Mouse (Mus musculus) neural tube, embryonic 11.5 days (tissue): ENCODE results near the gene Best3. TPM values are rescaled to one million over a fixed set of nuclear protein-coding genes. Genes with fewer than 3 reads are reported as not detected.
A peak's percentile ranks its signal among the peaks of the same experiment; 100 is the strongest.
"Not testable (repeated sequence)": the region's sequence is repeated elsewhere in the genome, so short reads cannot be mapped to it uniquely, and the experiment has no call there.

ENCODE experiments used
- ATAC-seq: fragments of 200-750 bp; cut with Nextera tagmentation; 2 replicates; pipeline ENCODE4 v1.8.0; 2017; ENCODE audit warnings: moderate number of reproducible peaks, mild to moderate bottlenecking, moderate TSS enrichment, moderate library complexity; ENCODE audit not compliant: insufficient read depth, low FRiP score, low TSS enrichment
- DNase-seq: peaks from one replicate; pipeline ENCODE4 v3.0.0-alpha.2; 2015; ENCODE audit warnings: low spot score
- H3K27ac ChIP-seq: fragments of 300-500 bp; sonication (generic); 2 replicates; pipeline ENCODE4 v1.5.1; 2014; ENCODE audit warnings: low read depth, mild to moderate bottlenecking, low read length
- H3K27me3 ChIP-seq: fragments of 300-500 bp; sonication (generic); 2 replicates; pipeline ENCODE4 v1.6.1; 2014; ENCODE audit warnings: mild to moderate bottlenecking, low read length, mixed read lengths; ENCODE audit not compliant: control insufficient read depth, insufficient read depth
- H3K36me3 ChIP-seq: fragments of 300-500 bp; sonication (generic); 2 replicates; pipeline ENCODE4 v1.6.1; 2014; ENCODE audit warnings: mild to moderate bottlenecking, low read length, moderate library complexity, mixed read lengths; ENCODE audit not compliant: control insufficient read depth, insufficient read depth
- H3K4me1 ChIP-seq: fragments of 300-500 bp; sonication (generic); 2 replicates; pipeline ENCODE4 v1.6.1; 2014; ENCODE audit warnings: low read length, mixed read lengths; ENCODE audit not compliant: control insufficient read depth, insufficient read depth
- H3K4me2 ChIP-seq: fragments of 300-500 bp; sonication (generic); 2 replicates; pipeline ENCODE4 v1.6.1; 2014; ENCODE audit warnings: low read depth, mild to moderate bottlenecking, moderate library complexity
- H3K4me3 ChIP-seq: fragments of 300-500 bp; sonication (generic); 2 replicates; pipeline ENCODE4 v1.5.1; 2014; ENCODE audit warnings: low read depth, low read length
- H3K9ac ChIP-seq: fragments of 300-500 bp; sonication (generic); 2 replicates; pipeline ENCODE4 v1.6.1; 2014; ENCODE audit warnings: mild to moderate bottlenecking, low read length
- H3K9me3 ChIP-seq: fragments of 300-500 bp; sonication (generic); 2 replicates; pipeline ENCODE4 v1.6.1; 2016; ENCODE audit warnings: low read length; ENCODE audit not compliant: control insufficient read depth
- WGBS: fragments of 180-500 bp; shearing (Covaris S2); extraction: QIAGEN DNeasy Blood & Tissue Kit; methylation state at CpG from one replicate; pipeline ENCODE4 v1.1.7; 2014; 5-methylcytosine and 5-hydroxymethylcytosine counted together
- polyA plus RNA-seq: library from polyadenylated mRNA; unstranded; fragments of >200 nt; fragmentation: Nextera tagmentation; extraction: Ambion mirVana; gene quantifications from 2 replicates; pipeline ENCODE4 v1.2.1, GENCODE M21; 2014

Gene Best3
- polyA plus RNA-seq, 1 experiment from 2014 or later: 0.50 TPM

DNA sequence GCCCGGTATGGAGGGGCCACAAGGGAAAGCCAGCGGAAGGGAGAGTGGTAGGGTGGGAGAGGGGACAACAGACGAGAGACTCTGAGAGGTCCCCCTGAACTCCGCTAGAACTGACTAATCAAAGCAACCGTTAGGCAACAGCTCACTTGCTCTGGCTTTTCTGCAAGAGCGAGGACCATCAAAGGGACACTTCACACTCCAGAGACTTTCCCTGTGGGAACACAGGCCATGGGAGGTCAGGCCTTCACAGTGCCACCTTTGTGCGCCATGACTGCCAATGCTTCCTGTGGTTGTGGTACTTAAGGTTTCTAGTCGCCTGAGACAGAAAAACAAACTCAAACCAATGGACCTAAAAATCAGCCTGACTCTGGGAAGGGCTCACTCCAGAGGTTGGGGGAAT, 24.9 kb downstream of the Best3 start:
- Histone ChIP-seq H3K27me3 (no peaks in the 10 kb centered on the region), H3K4me2 (no peak overlapping the region), H3K27ac (no peak overlapping the region), H3K9me3 (no peaks in the 10 kb centered on the region), H3K9ac (no peak overlapping the region), H3K4me1 (no peaks in the 10 kb centered on the region), H3K4me3 (no peak overlapping the region), H3K36me3 (no peaks in the 10 kb centered on the region)
- 59% methylated on average over 8 of the region's 8 CpGs for WGBS
- DNase-seq (peak; percentile 9), ATAC-seq (no peak)

DNA sequence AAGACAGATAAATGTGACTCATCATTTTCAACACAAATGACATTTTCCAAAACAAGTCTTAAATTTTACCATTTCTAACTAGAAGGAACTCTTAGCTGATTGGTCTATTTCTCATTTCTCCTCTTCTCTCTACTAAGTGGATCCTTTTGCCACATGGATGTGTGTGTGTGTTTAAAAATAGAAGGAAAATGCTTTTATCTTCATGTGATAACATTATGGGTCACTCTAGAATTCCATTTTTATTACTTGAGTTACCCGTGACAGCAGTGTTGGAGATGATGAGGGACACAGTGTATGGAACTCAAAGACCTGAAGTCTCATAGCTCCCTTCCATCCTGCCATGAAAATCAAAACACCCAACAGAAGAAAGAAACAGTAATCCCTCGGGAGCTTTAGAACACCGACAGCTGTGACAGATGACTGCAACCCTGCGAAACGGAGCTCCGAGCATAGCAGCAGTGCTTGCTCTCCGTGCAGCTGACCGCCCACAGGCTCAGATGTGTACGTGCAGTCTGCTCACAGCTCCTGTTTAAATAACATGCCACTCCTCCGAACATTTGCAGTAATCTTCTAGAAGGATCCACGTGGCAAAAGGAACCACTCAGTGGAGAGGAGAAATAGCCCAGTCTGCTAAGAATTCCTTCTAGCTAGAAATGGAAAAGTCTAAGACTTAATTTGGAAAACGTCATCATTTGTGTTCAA, 27.7 kb downstream of the Best3 start:
- H3K9me3 ChIP-seq: no peaks in the 10 kb centered on the region
- no peak overlapping the region for H3K4me2 ChIP-seq
- H3K4me1 ChIP-seq: no peaks in the 10 kb centered on the region
- H3K9ac ChIP-seq: no peak overlapping the region
- no peak overlapping the region for H3K4me3 ChIP-seq
- peak; percentile 83 for ATAC-seq
- no peaks in the 10 kb centered on the region for H3K36me3 ChIP-seq
- no peaks in the 10 kb centered on the region for H3K27me3 ChIP-seq
- H3K27ac ChIP-seq: no peak overlapping the region
- 28% methylated on average over 12 of the region's 12 CpGs for WGBS
- DNase-seq: peak; percentile 72

DNA sequence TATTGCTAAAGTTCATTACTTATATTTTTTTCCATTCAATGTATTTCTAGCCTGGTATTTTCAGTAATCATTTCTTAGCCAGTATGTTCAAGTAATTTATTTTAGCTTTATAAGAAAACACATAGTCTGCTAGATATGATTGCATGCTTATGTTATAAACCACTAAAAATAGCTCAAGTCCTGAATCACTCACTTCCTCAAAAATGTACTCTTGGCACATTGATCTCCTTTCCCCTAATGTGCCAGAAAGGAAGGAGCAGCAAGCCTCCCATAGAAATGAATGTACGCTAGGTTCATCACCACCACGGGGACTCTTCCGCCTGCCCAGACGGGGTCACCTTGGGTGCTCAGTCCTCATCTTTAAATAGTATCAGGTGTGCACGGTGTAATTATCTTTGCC, 28.5 kb downstream of the Best3 start:
- Histone ChIP-seq H3K27me3 (no peaks in the 10 kb centered on the region), H3K9me3 (no peaks in the 10 kb centered on the region), H3K4me1 (no peaks in the 10 kb centered on the region), H3K9ac (no peak overlapping the region), H3K27ac (no peak overlapping the region), H3K36me3 (no peaks in the 10 kb centered on the region), H3K4me2 (no peak overlapping the region), H3K4me3 (no peak overlapping the region)
- DNase-seq: no peak
- 89% methylated on average over 5 of the region's 5 CpGs for WGBS
- no peak for ATAC-seq

- DNase-seq: peak; percentile 9
- Histone ChIP-seq H3K9ac (no peak overlapping the region), H3K36me3 (no peaks in the 10 kb centered on the region), H3K4me2 (no peak overlapping the region), H3K4me3 (no peak overlapping the region), H3K27me3 (no peaks in the 10 kb centered on the region), H3K9me3 (no peaks in the 10 kb centered on the region), H3K4me1 (0 out of 2 replicates have a peak, but pooled peaks cover 9% of the 10 kb centered on the region), H3K27ac (no peak overlapping the region)
- 52% methylated on average over 7 of the region's 7 CpGs for WGBS
- no peak for ATAC-seq
These were observed 32.2 kb downstream of the Best3 start for GRCm38 (mm10) chr10:117018281-117018840.

- ATAC-seq: peak; percentile 35; the same call in 1 of the 2 replicates
- Histone ChIP-seq H3K9me3 (no peaks in the 10 kb centered on the region), H3K9ac (no peak overlapping the region), H3K4me2 (peak overlapping the region; percentile 19; the same call in 1 of the 2 replicates), H3K4me3 (no peak overlapping the region), H3K36me3 (no peaks in the 10 kb centered on the region), H3K4me1 (0 out of 2 replicates have a peak, but pooled peaks cover 9% of the 10 kb centered on the region), H3K27ac (no peak overlapping the region), H3K27me3 (no peaks in the 10 kb centered on the region)
- WGBS: 22% methylated on average over 21 of the region's 21 CpGs
- peak; percentile 58 for DNase-seq
These were observed 35.1 kb downstream of the Best3 start for GRCm38 (mm10) chr10:117021020-117021754.

GRCm38 (mm10) chr10:117023693-117024092, 37.6 kb downstream of the Best3 start:
- Histone ChIP-seq H3K9ac (no peak overlapping the region), H3K9me3 (no peaks in the 10 kb centered on the region), H3K4me2 (0 out of 2 replicates have a peak overlapping the region, but pooled peaks have one; percentile 12), H3K4me1 (0 out of 2 replicates have a peak, but pooled peaks cover 9% of the 10 kb centered on the region), H3K36me3 (no peaks in the 10 kb centered on the region), H3K27ac (no peak overlapping the region), H3K27me3 (no peaks in the 10 kb centered on the region), H3K4me3 (no peak overlapping the region)
- DNase-seq (peak; percentile 8), ATAC-seq (no peak)
- WGBS: 71% methylated on average over 16 of the region's 16 CpGs

GRCm38 (mm10) chr10:117025776-117026175, 39.7 kb downstream of the Best3 start:
- ATAC-seq, H3K27ac ChIP-seq, H3K9me3 ChIP-seq, DNase-seq, H3K27me3 ChIP-seq, H3K4me3 ChIP-seq, H3K36me3 ChIP-seq, H3K4me2 ChIP-seq, H3K4me1 ChIP-seq, H3K9ac ChIP-seq: not testable (repeated sequence)

DNA sequence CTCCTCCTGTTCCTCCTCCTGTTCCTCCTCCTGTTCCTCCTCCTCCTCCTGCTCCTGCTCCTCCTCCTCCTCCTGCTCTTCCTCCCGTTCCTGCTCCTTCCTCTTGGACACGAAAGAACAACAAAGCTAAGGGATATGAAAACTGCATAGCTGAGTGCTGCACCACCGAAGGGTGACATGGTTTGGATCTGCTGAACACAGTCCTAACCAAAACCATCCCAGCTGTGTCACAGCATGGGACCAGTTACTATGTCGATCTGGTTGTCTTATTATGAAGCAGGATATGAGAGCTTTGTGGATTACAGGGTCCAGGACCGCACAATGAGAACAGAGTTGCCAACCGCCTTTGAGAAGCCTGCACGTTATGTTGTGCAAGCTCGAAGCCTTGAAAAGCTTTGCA, 40.1 kb downstream of the Best3 start:
- 84% methylated on average over 8 of the region's 8 CpGs for WGBS
- no peak for DNase-seq
- Histone ChIP-seq H3K27ac (no peak overlapping the region), H3K4me2 (no peak overlapping the region), H3K36me3 (no peaks in the 10 kb centered on the region), H3K9ac (no peak overlapping the region), H3K9me3 (no peaks in the 10 kb centered on the region), H3K27me3 (no peaks in the 10 kb centered on the region), H3K4me3 (no peak overlapping the region), H3K4me1 (0 out of 2 replicates have a peak, but pooled peaks cover 4% of the 10 kb centered on the region)
- no peak for ATAC-seq
